Comparison of ENCODE assay signal across 14 mouse cellular contexts in the genomic region with DNA sequence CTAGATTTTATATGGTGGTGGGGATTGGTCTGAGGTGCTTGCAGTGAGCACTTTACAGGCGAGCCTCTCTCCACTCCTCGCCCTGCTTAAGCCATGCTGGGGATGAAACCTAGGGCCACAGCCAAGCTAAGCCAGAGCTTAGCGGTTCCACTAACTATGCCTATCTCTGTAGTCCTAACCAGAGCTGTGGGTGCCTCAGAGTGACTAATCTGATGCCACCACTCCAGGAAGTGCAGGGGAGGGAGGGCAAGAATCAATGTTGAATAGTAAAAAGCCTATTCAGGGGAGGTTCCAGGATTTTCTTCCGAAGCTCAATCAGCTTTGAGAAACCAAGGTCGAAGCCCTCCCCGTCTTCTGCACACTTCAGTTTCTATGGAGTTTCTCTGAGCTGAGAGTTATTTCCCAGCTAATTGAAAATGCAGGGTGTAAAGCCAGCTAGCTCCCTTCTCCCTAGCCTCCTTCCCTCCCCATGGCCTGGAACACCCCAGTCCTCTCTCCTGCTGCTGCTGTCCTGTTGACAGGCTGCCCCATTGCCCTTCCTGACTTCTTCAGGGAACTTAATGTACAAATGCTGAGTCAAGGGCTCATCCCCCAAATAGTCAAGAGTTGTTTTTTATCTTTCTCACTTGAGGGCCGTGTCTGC. TPM values are rescaled to one million over a fixed set of nuclear protein-coding genes. Genes with fewer than 3 reads are reported as not detected.
"Had no signal": no experiment of that assay in that cellular context is flagged by ENCODE, and none has a peak within 500 bp of the region (broad histone marks: within the 10 kb centered on the region; RNA-seq: fewer than 3 reads in every experiment).

No protein-coding gene starts in this region.

- H3K4me3 ChIP-seq: kidney, embryonic 15.5 days; left cerebral cortex, adult 2 months; liver, embryonic 13.5 days; midbrain, embryonic 10.5 days; midbrain, embryonic 13.5 days had no signal

- H3K4me2 ChIP-seq: kidney, embryonic 15.5 days; liver, embryonic 13.5 days; midbrain, embryonic 13.5 days had no signal

- DNase-seq: kidney, adult 8-10 months; kidney, postnatal 10 days; kidney, postnatal 36 days; layer of hippocampus, postnatal 36 days; liver, embryonic 13.5 days; lung, adult 2 months; lung, postnatal 14 days; lung, postnatal 4 days; thymus, postnatal 25 days had no signal

- ATAC-seq: midbrain, embryonic 13.5 days had no signal

- H3K4me1 ChIP-seq: liver, embryonic 13.5 days; midbrain, embryonic 13.5 days had no signal

- H3K9me3 ChIP-seq: kidney, embryonic 15.5 days had no signal

- H3K27me3 ChIP-seq: kidney, embryonic 15.5 days; liver, embryonic 13.5 days; midbrain, embryonic 13.5 days had no signal

- H3K36me3 ChIP-seq: kidney, embryonic 15.5 days; liver, embryonic 13.5 days; midbrain, embryonic 10.5 days; midbrain, embryonic 13.5 days had no signal

- H3K27ac ChIP-seq: kidney, embryonic 15.5 days; left cerebral cortex, adult 2 months; liver, embryonic 13.5 days; midbrain, embryonic 10.5 days; midbrain, embryonic 13.5 days had no signal

- H3K9ac ChIP-seq: kidney, embryonic 15.5 days; liver, embryonic 13.5 days; midbrain, embryonic 13.5 days had no signal

RNA-seq across cellular contexts. Expression of a gene that starts 20.7 kb away (rescaled TPM):
- total RNA-seq: megakaryocyte, adult 5-6 weeks had no signal
